Mouse (Mus musculus): ENCODE measurements around the gene Gm28035. TPM values are rescaled to one million over a fixed set of nuclear protein-coding genes. Genes with fewer than 3 reads are reported as not detected.

Gene Gm28035
- 1 to 10 TPM; 1.3 to 2.7 TPM for total RNA-seq (2021)

DNA sequence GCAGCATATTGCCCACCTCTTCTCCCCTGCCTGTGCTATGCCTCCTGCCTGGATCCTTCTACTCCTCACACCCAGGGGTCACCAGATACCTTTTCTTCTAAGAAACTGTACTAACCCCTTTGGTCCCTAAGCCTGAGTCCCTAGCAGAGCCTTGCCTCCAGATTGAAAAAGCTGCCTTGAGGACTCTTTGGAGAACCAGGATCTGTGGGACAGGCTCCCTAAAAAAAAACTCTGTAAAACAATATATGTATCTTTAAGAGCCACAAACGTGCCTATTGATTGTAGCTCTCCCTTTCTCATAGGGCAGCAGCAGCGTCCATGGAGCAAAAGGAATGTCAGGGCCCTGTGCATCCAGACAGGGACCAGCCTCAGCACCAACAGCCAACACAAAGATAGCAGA, at the start of gene Gm28035:
Gm28035 (plus strand) TSS at position 301 of the 400 bp plus-strand sequence.
- no peak for DNase-seq
- intact Hi-C loops (cut with DNase I) = no loop called here

- DNase-seq = no peak
- intact Hi-C loops (cut with DNase I) = no loop called here
Measured at GRCm38 (mm10) chr2:30191790-30192580, 48.4 kb upstream of the Gm28035 start.

- no peak for DNase-seq
- intact Hi-C loops (cut with DNase I) = no loop called here
Measured at GRCm38 (mm10) chr2:30194656-30195055, 45.7 kb upstream of the Gm28035 start.

DNA sequence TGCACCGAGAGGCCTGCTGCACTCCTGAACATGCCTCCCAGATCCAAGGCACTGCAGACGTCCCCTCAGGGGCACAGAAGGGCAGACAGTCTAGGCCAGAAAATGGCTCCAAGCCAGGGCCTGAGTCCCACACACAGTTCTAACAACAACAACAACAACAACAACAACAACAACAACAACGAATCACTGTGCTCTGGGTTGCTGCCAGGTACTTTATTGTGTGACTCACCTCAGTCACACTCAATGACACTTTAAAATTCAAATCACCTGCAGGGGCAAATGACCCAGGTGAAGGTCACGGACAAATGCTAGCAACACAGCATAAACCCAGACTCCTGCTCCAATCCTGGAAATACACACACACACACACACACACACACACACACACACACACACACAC, 42.3 kb upstream of the Gm28035 start:
- no peak for DNase-seq
- intact Hi-C loops (cut with DNase I) = no loop called here

DNA sequence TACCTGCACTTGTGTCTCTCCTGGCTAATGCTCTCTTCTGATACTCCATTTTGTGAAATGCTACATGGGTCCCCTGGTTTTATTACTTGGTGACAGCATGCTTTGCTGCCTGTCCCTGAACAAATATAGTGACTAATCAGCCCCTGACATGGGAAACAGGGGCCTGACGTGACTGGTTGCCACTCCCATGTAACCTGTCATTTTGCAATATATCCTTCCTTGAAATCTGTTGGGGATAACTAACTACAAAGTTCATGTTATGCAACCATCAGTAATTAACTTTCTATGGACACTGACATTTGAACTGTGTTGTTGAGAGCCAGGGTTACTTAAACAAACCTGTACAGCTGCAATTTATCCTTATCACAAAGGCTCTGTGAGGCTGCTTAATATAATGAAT, 40.4 kb upstream of the Gm28035 start:
- intact Hi-C loops (cut with DNase I) = no loop called here
- no peak for DNase-seq

- no peak for DNase-seq
- intact Hi-C loops (cut with DNase I) = no loop called here
Measured at GRCm38 (mm10) chr2:30200388-30200925, 39.9 kb upstream of the Gm28035 start.

DNA sequence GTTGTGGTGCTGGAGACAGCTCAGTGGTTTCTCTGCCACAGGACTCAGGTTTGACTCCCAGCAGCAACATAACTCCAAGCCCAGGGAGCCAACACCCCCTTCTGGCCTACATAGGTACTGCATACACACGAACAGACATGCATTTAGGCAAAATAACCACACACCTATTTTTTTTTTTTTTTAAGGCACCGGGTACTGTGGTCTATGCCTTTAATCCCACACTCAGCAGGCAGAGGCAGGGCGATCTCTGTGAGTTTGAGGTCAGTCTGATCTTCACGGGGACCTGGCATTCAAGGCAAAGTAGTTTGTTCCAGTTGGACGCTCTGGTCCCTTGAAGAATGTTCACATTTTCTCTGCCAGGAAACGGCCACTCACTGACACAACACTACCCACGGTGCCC, 36.9 kb upstream of the Gm28035 start:
- intact Hi-C loops (cut with DNase I) = no loop called here
- peak in 1 of 2 experiments; percentile 44 for DNase-seq

GRCm38 (mm10) chr2:30205255-30205628, 35.1 kb upstream of the Gm28035 start:
- no peak for DNase-seq
- intact Hi-C loops (cut with DNase I) = loop anchor here (1.0 kb wide), 1 partner anchor 32 kb away; the partner anchor contains the start of gene Lrrc8a

GRCm38 (mm10) chr2:30205629-30206357, 34.6 kb upstream of the Gm28035 start, which contains the start of gene Kyat1:
TSS of gene Kyat1 (minus strand) at chr2:30205847.
- peak; percentile 95 to 96 for DNase-seq
- intact Hi-C loops (cut with DNase I) = loop anchor here (1.0 to 2.0 kb wide), 2 partner anchors 32 to 65 kb away; partner anchors contain the start of gene Lrrc8a

- no peak for DNase-seq
- intact Hi-C loops (cut with DNase I) = loop anchor here (2.0 kb wide), 1 partner anchor 63 kb away; no protein-coding TSS in a partner anchor
Measured at GRCm38 (mm10) chr2:30207401-30207800, 33.0 kb upstream of the Gm28035 start.

DNA sequence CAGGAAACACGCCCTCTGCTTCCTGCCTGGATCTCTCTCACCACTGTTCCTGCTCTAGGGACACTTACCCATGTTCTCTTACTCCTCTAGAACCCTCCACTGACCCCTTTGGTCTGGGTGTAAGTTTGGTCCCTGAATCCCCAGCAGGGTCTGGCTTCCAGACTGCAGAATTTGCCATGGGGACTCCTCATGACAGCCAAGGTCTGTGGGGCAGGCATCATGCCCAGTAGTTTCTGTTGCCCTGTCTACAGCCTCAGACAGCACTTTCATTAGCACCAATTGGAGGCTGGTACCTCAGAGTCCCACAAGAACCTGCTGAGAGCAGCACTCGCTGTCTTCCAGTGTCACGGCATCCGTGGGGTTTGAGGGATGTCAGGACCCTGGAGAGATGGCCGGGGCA, 32.5 kb upstream of the Gm28035 start:
- intact Hi-C loops (cut with DNase I) = loop anchor here (2.0 kb wide), 1 partner anchor 63 kb away; no protein-coding TSS in a partner anchor
- no peak for DNase-seq

DNA sequence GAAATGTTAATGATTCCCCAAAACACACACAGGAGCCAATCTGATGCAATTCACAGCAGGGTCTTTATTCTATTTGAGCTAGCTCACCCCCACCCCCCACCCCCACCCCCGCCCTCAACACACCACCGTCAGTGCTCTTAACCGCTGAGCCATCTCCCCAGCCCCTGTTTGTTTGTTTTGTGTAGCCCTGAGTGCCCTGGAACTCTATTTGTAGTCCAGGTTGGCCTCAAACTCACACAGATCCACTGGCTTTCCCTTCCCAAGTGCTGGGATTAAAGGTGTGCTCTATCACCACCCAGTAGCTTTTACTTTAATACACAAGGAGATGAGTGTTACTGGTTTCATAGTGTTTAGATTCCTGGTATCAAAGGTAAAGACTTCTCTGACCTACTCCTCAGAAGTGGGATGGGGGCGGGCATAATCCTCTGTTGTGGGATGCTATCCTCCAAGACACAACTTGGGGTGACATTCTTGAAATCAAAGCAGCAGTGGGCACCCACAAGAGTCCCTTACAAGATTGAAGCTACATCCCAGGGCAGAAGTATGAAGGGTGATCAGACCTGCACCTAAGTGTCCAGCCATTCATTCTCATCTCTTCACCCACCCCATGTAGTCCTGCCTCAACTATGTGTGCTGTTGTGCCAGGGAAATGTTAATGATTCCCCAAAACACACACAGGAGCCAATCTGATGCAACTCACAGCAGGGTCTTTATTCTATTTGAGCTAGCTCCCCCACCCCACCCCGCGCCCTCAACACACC, 28.8 kb upstream of the Gm28035 start:
- intact Hi-C loops (cut with DNase I) = no loop called here
- no peak for DNase-seq

GRCm38 (mm10) chr2:30212169-30212545, 28.2 kb upstream of the Gm28035 start:
- intact Hi-C loops (cut with DNase I) = no loop called here
- DNase-seq = no peak

DNA sequence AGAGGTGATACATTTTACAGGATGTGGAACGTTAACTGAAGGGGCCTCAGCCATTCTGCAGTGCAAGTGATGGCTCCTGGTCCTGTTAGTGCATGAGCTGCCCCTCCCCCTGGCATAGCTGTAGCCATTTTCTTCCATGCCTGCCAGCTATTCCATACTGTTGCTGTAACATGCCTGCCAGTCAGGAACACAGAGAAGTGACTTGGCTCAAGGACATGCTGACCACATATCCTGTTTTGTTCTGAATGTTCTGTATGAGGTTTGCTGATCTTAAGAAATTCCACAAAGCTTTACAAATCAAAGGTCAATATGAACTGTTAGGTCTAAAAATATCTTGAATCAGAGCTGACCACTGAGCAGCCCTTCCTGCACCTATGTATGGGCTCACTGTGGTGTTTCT, 27.4 kb upstream of the Gm28035 start:
- intact Hi-C loops (cut with DNase I) = no loop called here
- no peak for DNase-seq

GRCm38 (mm10) chr2:30214745-30215144, 25.6 kb upstream of the Gm28035 start:
- DNase-seq = no peak
- intact Hi-C loops (cut with DNase I) = no loop called here

GRCm38 (mm10) chr2:30215493-30215892, 24.9 kb upstream of the Gm28035 start:
- intact Hi-C loops (cut with DNase I) = no loop called here
- DNase-seq = peak in 1 of 2 experiments; percentile 30

GRCm38 (mm10) chr2:30216293-30216692, 24.1 kb upstream of the Gm28035 start:
- intact Hi-C loops (cut with DNase I) = no loop called here
- DNase-seq = no peak

GRCm38 (mm10) chr2:30235593-30235992, 4.8 kb upstream of the Gm28035 start:
- no peak for DNase-seq
- intact Hi-C loops (cut with DNase I) = no loop called here

- intact Hi-C loops (cut with DNase I) = loop anchor here (1.0 kb wide), 1 partner anchor 31 kb away; the partner anchor contains the start of gene Kyat1
- peak; percentile 48 for DNase-seq
Measured at GRCm38 (mm10) chr2:30236426-30237198, 3.8 kb upstream of the Gm28035 start.

All from heart, postnatal 10 days (tissue).